Mouse (Mus musculus) kidney, adult 8-10 months (tissue): ENCODE measurements around the gene Hacl1.
A peak's percentile ranks its signal among the peaks of the same experiment; 100 is the strongest.
"Not testable (repeated sequence)": the region's sequence is repeated elsewhere in the genome, so short reads cannot be mapped to it uniquely, and the experiment has no call there.

ENCODE experiments used
- DNase-seq, 2 experiments: peaks; one replicate each; pipeline ENCODE4 v3.0.0; 2022

Gene Hacl1

DNA sequence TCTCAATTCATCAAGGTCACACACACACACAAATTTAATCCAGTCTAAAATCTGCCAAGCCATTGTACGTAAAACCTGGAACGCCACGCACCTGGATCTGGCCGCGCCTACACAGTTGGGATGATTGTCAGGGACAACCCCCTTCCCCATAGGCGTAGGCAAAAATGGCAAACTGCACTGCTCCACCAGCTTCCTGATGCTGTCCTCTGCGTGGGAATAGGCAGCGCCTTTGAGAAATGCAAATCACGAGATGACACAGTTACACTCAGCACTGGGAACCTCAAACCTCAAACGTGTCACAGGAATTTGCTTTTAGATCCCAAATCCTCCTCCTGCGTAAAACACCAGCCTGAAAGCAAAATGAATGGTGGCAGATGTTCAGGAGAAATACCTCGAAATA, 18.3 kb downstream of the Hacl1 start:
- no peak for DNase-seq

DNA sequence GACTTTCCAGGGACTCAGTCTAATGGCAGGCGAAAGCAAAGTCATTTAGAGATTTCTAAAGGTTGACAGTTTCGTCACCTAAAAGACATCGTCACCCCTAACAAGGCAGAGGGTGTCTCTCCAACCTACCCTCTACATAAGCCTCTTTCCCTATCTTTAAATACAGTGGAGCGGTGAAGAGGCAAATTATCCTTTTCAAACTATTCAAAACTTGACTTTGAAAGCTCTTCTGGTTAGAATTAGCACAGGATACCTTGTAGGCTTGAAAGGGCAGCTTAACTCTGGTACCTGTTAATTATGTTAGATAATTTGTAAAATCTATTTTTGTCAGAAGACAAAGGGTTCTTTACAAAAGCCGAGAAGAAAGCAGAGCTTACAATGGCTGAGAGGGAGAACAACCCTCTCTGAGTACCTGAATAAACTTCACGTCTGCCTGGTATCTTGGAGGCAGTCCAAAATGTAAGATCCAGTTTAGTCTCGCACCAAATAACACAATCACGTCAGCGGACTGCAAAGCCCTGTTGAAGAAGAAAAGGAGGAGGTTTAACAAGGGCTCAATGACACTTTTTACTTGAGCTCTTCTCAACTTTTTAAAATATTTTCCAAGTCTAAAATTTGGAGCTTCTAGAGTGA, 20.4 kb downstream of the Hacl1 start:
- DNase-seq, result no peak

DNA sequence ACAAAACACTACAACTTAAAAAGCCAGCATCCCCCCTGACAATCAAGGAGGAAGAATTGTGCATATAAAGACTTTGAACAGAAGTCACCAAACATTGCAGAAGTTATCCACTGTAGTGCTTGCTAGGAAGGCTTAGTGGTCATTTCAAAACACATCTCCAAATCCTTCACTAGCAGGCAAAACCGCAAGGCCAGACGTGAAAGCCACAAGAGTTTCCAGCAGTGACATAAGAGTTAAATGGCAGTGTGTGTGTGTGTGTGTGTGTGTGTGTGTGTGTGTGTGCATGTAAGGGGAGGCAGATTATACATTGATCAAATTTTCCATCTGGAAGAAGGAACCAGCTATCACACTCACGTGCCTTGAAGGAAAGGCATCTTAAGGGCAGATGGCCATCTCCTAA, 23.1 kb downstream of the Hacl1 start:
- no peak for DNase-seq

DNA sequence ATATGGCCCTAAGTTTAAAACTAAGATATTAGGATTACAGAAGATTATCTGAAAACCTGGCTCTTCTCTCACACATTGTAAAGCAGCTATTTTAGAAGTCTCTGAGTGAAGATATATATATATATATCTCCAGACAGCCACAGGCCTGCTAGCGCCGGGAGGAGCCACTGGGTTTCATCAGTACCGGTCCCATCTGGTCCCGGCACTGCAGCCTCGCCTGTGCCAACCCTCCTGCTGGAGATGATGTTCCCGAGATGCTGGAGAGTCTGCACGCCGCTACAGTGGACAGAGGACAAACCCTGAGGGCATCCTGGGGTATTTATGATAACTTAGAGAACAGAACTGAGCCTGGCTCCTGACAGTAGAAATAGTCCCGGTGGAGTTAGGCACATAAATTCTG, 23.9 kb downstream of the Hacl1 start:
- DNase-seq, result no peak

DNA sequence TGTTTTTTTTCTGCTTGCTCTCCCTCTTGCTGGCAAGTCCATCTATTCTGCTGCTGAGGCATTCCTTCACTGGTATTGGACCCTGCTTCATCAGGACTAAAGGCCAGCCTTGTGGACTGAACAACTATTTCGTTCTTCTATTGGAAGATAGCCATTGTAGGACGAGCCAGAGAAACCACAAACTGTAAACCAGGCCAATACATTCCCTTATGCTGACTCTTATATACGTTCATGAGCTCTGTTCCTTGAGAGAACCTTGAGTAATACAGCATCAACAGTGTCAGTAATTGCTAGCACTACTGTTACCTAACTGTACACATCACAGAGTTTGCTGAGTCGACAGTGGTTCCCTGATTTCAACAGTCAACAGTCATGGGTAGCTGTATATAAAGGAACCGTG, 27.4 kb downstream of the Hacl1 start:
- DNase-seq, result no peak

DNA sequence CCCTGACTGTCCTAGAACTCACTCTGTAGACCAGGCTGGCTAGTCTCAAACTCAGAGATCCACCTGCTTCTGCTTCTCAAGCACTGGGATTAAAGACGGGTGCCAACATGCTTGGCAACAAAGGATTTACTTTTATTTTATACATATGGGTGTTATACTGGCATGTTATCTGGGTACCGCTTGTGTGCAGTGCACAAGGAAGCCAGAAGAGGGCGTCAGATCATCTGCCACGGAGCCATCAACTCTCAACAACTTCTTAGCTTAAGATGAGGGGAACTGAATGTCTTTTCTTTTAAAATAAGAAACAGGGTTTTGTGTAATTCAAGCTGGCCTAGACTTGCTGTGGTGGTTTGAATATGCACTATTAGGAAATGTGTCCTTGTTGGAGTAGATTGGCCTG, 29.1 kb downstream of the Hacl1 start:
- no peak for DNase-seq

DNA sequence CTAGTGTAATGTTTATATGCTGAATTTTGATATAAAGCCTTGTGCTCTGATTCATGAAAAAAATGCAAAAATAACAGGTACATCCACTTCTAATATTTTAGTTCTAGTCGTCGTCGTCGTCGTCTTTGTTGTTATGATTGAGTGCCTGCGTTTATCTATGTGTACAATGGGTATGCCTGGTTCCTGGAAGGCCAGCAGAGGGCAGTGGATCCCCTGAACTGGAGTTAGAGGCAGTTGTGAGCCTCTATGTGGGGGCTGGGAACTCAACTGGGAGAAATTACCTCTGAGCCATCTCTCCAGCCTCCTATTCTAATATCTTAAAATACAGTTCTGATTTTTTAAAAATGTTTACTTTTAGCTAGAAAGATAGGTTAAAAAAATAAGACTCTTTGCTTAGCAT, 35.6 kb downstream of the Hacl1 start:
- DNase-seq, result no peak

DNA sequence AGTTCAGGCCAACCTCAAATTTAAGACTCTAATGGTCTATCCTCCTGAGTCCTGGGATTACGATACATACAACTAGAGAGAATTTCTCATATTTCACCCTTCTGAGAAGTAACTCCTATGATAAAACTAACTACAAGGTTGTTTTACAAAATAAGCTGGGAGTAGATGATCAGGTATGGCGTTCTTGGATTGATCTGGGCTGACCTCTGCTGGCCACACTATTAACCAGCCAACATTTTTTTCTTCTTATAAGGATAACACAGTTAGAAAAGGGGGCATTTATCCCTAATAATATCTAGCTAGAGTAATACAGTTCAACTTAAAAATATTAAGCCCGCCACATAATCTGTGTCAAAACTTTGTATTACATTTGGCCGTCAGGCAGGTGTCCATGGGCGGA, 36.2 kb downstream of the Hacl1 start:
- DNase-seq, result peak in 1 of 2 experiments; percentile 38

DNA sequence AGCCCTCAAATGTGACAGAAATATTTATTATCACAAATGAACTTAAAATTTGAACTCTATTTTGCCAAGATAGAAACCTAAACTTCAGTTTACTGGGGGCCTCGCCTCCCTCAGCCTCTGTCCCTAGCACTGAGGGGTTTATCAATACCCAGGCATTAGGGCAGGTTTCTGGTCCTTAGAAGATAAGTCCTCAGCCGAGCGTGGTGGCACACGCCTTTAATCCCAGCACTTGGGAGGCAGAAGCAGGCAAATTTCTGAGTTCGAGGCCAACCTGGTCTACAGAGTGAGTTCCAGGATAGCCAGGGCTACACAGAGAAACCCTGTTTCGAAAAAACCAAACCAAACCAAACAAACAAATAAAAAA, 38.5 kb downstream of the Hacl1 start:
- not testable (repeated sequence) for DNase-seq

DNA sequence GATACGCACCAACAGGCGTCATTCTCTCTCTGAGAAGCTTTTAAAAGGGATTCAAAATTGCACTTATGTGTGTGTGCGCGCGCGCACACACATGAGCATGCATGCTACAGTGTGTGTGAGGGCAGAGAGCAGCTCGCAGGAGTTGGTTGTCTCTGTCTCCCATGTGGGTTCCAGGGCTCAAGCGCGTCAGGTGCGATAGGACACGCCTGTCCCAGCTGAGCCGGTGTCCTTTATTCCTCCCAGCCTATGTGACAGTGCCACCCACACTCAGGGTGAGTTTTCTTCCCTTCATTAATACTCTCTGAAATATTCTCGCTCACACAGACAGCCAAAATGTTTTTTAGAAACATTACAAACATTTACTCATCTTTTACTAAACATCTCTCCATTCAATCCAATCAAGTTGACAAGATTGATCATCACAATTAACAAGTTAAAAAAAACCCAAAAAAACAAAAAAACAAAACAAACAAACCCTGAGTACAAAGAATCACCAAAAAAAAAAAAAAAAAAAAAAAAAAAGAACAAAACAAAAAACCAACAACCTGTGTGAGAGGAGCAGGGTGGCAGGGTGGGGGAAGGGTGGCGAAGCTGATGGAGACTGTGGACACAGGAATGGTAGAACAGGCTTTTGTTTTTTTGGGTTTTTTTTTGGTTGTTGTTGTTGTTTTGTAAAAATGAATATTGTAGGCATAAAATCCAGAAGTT, 39.0 kb downstream of the Hacl1 start:
- DNase-seq, result no peak

DNA sequence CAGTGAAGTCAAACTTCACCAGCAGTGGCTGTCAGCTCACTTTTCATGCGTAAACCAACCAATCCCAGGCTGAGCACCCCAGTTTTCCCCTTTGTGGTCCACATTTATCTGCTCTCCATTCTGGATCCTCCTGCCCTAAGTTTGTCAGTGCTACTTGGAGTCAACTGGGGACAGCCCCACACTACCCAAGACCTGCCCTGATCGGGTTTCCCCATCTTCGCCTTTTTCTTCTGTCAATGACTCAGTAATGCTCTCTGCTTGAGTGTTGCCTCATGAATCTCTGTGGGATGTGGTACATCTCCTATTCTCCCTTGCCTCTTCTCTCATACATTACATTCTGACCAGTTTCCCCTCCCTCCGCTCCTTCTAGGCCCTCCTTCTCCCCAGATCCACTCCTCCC, 43.6 kb downstream of the Hacl1 start:
- no peak for DNase-seq

DNA sequence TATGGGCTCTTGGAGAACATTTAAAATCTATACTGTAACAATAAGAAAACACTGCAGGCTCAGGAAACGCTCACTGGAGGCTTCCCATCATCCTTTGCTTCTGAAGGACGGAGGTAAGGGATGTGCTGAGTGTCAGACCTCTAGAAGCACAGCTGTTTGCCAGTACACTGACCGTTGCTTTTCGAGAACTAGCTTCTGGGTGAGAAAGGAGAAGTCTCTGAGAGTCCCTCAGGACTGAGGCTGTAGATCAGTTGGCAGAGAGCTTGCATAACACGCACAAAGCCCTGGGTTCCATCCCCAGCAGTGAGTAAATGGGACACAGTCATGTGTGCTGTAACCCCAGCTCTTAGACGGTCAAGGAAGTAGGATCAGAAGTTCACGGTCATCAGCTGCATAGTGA, 44.7 kb downstream of the Hacl1 start:
- no peak for DNase-seq

DNA sequence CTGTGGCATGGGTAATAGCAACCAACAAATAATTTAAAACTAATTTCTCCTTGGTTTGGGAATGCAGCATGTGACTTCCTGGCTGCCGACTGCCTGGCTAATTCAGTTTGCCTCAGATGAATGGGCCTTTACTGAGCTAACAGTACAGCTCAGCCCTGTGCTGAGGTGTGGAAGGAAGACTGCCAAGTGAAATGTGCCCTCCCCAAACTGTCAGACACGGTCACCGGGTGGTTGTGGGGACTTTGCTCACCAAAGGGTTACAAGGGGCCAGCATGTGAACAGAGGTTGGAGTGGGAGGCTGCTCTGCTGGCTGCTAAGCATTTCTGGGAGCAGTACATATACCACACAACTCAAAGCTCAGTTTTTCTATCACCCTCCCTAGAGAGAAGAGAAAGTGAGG, 46.4 kb downstream of the Hacl1 start:
- peak; percentile 51 to 71 for DNase-seq

DNA sequence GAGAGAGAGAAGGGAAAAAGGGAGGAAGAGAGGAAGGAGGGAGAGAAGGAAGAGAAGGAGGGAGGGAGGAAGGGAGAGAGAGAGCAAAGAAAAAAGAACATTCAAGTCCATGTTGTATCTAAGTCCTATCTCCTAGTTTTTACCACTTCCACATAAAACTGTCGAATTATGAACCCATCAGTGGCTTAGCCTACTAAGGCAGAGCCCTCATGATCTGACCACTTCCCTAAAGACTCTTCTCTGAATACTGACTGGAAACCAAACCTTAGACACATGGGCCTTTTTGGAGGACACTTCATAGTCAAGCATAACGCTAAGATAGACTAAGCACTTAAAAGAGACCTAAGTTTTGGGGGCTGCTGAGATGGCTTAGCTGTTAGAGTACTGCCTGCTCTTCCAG, 48.0 kb downstream of the Hacl1 start:
- no peak for DNase-seq

DNA sequence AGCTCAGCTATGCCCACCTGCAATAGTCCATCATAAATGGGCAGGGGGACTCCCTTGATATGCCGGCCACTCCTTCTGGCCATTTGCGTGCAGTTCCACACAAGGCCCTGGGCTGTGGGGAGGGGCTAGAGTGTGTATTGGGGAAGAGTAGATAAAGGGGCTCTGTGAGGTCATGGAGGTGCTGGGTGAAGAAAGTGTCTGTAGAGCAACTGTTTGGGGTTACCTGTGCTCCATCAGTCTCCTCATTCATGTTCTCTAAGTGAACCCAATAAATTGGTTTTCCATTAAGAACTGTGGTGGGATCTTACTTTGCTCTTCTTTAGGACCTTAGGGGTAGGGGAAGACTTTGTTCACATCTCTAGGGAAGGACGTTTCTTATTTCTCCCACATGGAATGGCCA, 49.8 kb downstream of the Hacl1 start, which contains the start of gene Colq:
Gene Colq (minus strand): TSS at position 101 of the 400 bp plus-strand sequence.
- DNase-seq, result no peak

DNA sequence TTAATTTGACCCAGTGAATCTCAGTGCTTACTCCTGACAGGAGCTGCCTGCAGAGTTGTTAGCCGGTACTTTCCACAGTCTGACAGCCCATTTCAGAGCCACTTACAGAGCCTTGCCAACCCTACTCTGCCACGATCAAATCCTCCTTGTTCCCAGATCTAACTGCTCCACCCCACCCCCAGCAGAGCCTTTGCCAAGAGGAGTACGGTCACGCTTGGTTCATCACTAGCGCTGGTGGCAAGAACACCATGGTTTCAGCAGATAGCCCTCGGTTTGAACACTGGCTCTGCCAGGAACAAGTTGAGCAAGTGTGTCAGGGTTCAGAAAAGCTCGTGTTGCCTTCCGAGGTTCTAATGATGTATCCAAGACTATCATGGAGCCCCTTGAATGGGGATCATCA, 54.6 kb downstream of the Hacl1 start:
- peak in 1 of 2 experiments; percentile 15 for DNase-seq

DNA sequence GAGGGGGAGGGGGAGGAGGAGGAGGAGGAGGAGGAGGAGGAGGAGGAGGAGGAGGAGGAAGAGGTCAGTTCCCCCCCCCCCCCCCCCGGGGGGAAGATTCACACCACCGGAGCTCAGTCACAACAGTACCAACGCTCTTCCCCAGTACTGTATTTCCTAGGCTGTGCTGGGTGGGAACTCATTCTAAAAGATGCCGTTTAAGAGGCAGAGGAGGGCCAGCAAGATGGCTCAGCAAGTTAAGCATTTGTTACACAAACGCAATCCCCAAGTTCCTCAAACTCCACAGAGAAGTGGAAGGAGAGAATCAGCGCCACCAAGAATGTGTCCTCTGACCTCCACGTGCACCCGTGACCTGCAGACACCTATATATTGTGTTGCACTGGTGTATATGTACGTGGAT, 58.0 kb downstream of the Hacl1 start:
- no peak for DNase-seq

DNA sequence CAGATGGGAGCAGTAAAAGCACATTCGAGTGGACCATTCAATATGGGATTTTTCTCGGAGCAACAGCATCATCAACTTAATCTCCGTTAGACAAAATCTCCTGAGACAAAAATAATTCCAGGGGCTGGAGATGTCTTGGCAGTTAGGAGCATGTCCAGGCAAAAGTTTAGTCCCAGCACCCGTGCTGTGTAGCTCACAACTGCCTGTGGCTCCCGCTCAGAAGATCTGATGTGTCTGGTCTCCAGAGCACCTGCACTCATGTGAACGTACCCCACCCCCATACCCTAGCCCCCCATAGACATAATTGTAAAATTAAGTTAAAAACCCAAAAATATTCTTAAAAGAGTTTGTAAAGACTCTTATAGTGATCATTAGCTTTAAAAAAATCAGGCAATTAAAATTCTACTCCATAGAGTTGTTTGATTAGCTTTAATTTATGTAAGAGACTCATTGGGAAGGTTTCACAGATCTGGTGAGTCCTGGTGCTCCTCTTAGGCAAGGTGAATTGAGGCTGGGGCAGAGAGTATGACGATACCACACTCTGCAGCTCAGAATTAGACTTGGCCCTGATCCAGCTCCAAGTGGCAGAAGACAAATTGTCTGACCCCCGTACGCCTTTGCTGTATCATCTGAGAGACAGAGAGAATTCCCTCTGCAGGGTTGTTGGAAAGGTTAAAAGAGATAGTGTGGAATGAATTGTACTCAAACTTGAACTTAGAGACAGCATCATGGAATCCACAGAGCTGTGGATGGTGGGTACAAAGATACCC, 62.9 kb downstream of the Hacl1 start:
- DNase-seq, result no peak

DNA sequence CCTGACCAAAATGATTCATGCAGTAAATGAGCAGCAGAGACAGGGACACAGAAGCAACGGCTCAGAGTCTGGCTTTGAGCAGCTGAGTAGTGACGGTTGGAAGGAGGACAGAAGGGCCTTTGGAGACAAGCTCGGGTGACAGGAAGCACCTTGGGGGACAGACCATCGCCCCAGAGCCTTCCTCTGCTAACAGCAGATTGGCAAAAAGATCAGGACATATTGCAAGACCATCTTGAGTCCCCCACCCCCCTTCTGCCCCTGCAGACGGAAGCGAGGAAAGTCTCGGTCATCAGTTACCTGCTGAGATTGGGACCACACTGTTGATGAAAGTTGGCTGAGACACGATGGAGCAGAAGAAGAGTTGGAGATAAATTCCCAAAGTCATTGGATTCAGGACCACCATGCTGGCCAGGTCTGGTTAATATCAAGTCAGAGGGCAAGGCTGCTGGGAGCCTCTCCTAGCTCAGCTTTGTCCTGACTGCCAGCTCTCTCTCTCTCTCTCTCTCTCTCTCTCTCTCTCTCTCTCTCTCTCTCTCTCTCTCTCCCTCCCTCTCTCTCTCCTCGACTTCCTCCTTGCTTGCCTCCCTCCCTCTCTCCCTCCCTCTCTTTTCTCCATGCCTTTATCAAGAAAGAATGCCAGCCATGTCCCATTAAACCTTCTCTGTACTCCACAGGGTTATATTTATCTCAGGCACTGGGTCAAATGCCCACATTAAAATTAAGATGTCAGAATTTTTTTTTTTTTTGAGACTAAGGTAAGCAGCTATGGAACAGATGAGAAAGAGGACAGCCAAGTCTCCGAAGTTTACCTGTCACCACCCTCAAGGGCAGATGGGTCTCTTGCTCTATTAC, 64.0 kb downstream of the Hacl1 start:
- DNase-seq, result no peak

DNA sequence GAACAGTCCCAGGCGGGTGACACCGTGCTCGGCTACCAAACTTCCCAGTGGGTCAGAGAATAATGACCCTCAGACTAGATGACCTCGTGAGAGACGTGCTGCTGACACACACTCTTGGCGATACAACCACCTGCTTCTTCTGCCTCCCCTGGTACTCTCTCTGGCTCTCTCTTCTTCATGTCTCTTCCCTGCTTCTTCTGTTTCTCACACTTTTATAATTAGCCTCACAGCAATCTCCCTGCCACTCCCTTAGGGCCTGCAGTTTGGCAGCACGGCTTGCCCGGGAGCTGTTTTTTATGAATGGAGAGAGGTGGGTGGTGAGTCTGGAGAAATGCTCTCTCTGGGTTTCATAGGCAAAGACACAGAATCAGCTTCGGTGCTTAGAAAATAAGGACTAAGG, 65.2 kb downstream of the Hacl1 start:
- DNase-seq, result no peak

DNA sequence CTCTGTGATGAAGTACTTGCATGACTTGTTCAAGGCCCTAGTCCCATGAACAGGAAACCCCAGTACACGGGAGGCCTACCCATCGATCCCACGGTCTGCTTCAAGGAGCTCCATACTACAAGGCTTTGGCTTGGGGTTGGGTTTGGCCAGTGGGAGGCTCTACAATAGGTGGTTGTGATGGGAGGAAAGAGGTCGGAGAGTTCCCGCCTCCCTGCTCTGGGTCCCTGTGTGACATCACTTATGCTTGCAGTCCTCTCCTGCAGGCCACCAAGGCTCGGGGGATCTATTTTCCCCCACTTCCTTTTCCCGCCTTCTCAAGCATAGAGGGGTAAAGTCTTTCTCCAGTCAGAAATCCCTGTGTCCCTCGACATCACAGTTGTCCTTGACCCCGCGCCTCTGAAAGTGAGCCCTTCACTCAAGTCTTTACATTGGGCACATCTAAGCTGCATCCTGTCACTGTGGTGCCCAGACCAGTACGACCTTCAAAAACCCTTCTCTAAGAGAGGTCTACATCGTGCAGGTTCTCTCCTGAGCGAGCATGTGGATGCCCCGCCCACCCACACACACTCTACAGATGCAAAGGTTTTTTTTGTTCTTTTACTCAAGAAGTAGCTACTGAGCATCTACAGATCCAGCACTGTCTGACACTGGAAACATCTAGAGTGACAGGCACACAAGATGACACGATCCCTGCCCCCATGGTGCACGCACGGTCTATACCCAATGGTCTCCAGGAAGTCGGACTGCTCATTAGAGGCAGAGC, 66.0 kb downstream of the Hacl1 start:
- no peak for DNase-seq

DNA sequence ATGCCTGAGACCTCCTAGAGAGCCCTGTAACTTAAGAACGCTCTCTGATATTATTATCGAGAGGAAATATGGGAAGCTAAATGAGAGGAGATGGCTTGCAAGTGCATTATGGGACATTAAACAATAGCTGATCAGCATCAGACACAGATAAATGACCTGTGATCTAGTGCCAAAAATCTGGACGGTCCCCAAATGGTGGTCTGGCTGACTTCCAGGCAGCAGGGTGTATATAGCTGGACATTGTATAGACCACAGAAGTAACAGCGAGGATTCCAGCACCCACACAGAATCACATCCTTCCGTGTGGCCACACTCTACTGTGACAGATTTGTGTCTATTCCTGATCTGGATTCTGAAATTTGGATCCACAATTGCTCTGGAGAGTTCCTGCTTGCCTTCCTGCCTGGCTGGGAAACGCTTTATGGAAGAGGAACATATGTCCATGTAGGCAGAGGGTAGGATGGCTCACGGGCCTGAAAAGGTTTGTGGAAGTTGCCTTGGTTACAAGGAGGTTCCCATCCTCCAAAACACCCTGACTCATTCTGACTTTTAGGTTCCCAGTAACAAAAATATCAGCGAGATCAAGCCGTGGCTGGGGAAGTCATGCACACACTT, 68.4 kb downstream of the Hacl1 start:
- DNase-seq, result no peak
